Mouse (Mus musculus): ENCODE measurements around the gene Vangl2. TPM values are rescaled to one million over a fixed set of nuclear protein-coding genes. Genes with fewer than 3 reads are reported as not detected.

The Vangl2 gene
- polyA plus RNA-seq, 1 experiment, result 0.74 TPM

- Histone ChIP-seq H3K4me1 (ENCODE audit: control insufficient read depth, insufficient read depth, low read length) (peaks cover 2% of the 10 kb centered on the region; the same call in 1 of the 2 replicates), H3K4me3 (ENCODE audit: insufficient read depth, low read length) (no peak overlapping the region), H3K27ac (ENCODE audit: insufficient read depth, low read depth, low read length) (no peak overlapping the region)
- TF ChIP-seq POLR2A (IDR thresholded peaks at IDR 0.05; ENCODE audit: borderline replicate concordance, low read depth, low read length) (no peak), CTCF (IDR thresholded peaks at IDR 0.05; ENCODE audit: low read depth, low read length) (no peak)
Observed at GRCm38 (mm10) chr1:172010042-172010824, 18.0 kb downstream of the Vangl2 start.

GRCm38 (mm10) chr1:172009406-172009805 is 18.8 kb downstream of the Vangl2 start:
- TF ChIP-seq CTCF (IDR thresholded peaks at IDR 0.05; ENCODE audit: low read depth, low read length), result no peak
- no peak for TF ChIP-seq POLR2A (IDR thresholded peaks at IDR 0.05; ENCODE audit: borderline replicate concordance, low read depth, low read length)
- no peak overlapping the region for H3K27ac ChIP-seq (ENCODE audit: insufficient read depth, low read depth, low read length)
- no peaks in the 10 kb centered on the region for H3K4me1 ChIP-seq (ENCODE audit: control insufficient read depth, insufficient read depth, low read length)
- no peak overlapping the region for H3K4me3 ChIP-seq (ENCODE audit: insufficient read depth, low read length)

- Histone ChIP-seq H3K4me1 (ENCODE audit: control insufficient read depth, insufficient read depth, low read length) (no peaks in the 10 kb centered on the region), H3K27ac (ENCODE audit: insufficient read depth, low read depth, low read length) (no peak overlapping the region), H3K4me3 (ENCODE audit: insufficient read depth, low read length) (no peak overlapping the region)
- TF ChIP-seq CTCF (IDR thresholded peaks at IDR 0.05; ENCODE audit: low read depth, low read length), result no peak
- no peak for TF ChIP-seq POLR2A (IDR thresholded peaks at IDR 0.05; ENCODE audit: borderline replicate concordance, low read depth, low read length)
Observed at GRCm38 (mm10) chr1:172008351-172008750, 19.9 kb downstream of the Vangl2 start.

- Histone ChIP-seq H3K4me3 (ENCODE audit: insufficient read depth, low read length) (no peak overlapping the region), H3K4me1 (ENCODE audit: control insufficient read depth, insufficient read depth, low read length) (no peaks in the 10 kb centered on the region), H3K27ac (ENCODE audit: insufficient read depth, low read depth, low read length) (no peak overlapping the region)
- TF ChIP-seq POLR2A (IDR thresholded peaks at IDR 0.05; ENCODE audit: borderline replicate concordance, low read depth, low read length) (no peak), CTCF (IDR thresholded peaks at IDR 0.05; ENCODE audit: low read depth, low read length) (no peak)
Observed at GRCm38 (mm10) chr1:172007761-172008160, 20.5 kb downstream of the Vangl2 start.

GRCm38 (mm10) chr1:172001665-172002064 is 26.6 kb downstream of the Vangl2 start:
- Histone ChIP-seq H3K4me3 (ENCODE audit: insufficient read depth, low read length) (no peak overlapping the region), H3K4me1 (ENCODE audit: control insufficient read depth, insufficient read depth, low read length) (no peaks in the 10 kb centered on the region), H3K27ac (ENCODE audit: insufficient read depth, low read depth, low read length) (no peak overlapping the region)
- TF ChIP-seq CTCF (IDR thresholded peaks at IDR 0.05; ENCODE audit: low read depth, low read length), result no peak
- no peak for TF ChIP-seq POLR2A (IDR thresholded peaks at IDR 0.05; ENCODE audit: borderline replicate concordance, low read depth, low read length)

GRCm38 (mm10) chr1:172000641-172001040 is 27.6 kb downstream of the Vangl2 start:
- Histone ChIP-seq H3K27ac (ENCODE audit: insufficient read depth, low read depth, low read length) (no peak overlapping the region), H3K4me1 (ENCODE audit: control insufficient read depth, insufficient read depth, low read length) (no peaks in the 10 kb centered on the region), H3K4me3 (ENCODE audit: insufficient read depth, low read length) (no peak overlapping the region)
- no peak for TF ChIP-seq POLR2A (IDR thresholded peaks at IDR 0.05; ENCODE audit: borderline replicate concordance, low read depth, low read length)
- TF ChIP-seq CTCF (IDR thresholded peaks at IDR 0.05; ENCODE audit: low read depth, low read length), result peak; percentile 61

GRCm38 (mm10) chr1:171998820-171999597 is 29.2 kb downstream of the Vangl2 start:
- Histone ChIP-seq H3K4me1 (ENCODE audit: control insufficient read depth, insufficient read depth, low read length) (no peaks in the 10 kb centered on the region), H3K4me3 (ENCODE audit: insufficient read depth, low read length) (no peak overlapping the region), H3K27ac (ENCODE audit: insufficient read depth, low read depth, low read length) (no peak overlapping the region)
- TF ChIP-seq POLR2A (IDR thresholded peaks at IDR 0.05; ENCODE audit: borderline replicate concordance, low read depth, low read length) (no peak), CTCF (IDR thresholded peaks at IDR 0.05; ENCODE audit: low read depth, low read length) (no peak)

- H3K27ac ChIP-seq (ENCODE audit: insufficient read depth, low read depth, low read length), result no peak overlapping the region
- TF ChIP-seq CTCF (IDR thresholded peaks at IDR 0.05; ENCODE audit: low read depth, low read length), result no peak
- no peak for TF ChIP-seq POLR2A (IDR thresholded peaks at IDR 0.05; ENCODE audit: borderline replicate concordance, low read depth, low read length)
- no peak overlapping the region for H3K4me3 ChIP-seq (ENCODE audit: insufficient read depth, low read length)
- no peaks in the 10 kb centered on the region for H3K4me1 ChIP-seq (ENCODE audit: control insufficient read depth, insufficient read depth, low read length)
Observed at GRCm38 (mm10) chr1:171996701-171997100, 31.5 kb downstream of the Vangl2 start.

GRCm38 (mm10) chr1:171994918-171995715 is 33.1 kb downstream of the Vangl2 start:
- Histone ChIP-seq H3K27ac (ENCODE audit: insufficient read depth, low read depth, low read length) (no peak overlapping the region), H3K4me1 (ENCODE audit: control insufficient read depth, insufficient read depth, low read length) (no peaks in the 10 kb centered on the region), H3K4me3 (ENCODE audit: insufficient read depth, low read length) (no peak overlapping the region)
- TF ChIP-seq CTCF (IDR thresholded peaks at IDR 0.05; ENCODE audit: low read depth, low read length) (no peak), POLR2A (IDR thresholded peaks at IDR 0.05; ENCODE audit: borderline replicate concordance, low read depth, low read length) (no peak)
